Mouse (Mus musculus) brain, embryonic 14.5 days (tissue): ENCODE data around the gene Rnf40. TPM values are rescaled to one million over a fixed set of nuclear protein-coding genes. Genes with fewer than 3 reads are reported as not detected.

ENCODE experiments used
- DNase-seq: peaks from one replicate; pipeline ENCODE4 v3.0.0-alpha.2; 2011; ENCODE audit warnings: low read depth
- CTCF ChIP-seq: fragments of 200-500 bp; IDR thresholded peaks from 2 replicates; pipeline ENCODE4 v1.5.1; 2012; ENCODE audit warnings: inconsistent platforms, mild to moderate bottlenecking, moderate library complexity, borderline replicate concordance; ENCODE audit not compliant: insufficient read depth, insufficient read length; ENCODE audit errors: extremely low read depth
- POLR2A ChIP-seq: fragments of 200-500 bp; IDR thresholded peaks from 2 replicates; pipeline ENCODE4 v1.6.1; 2012; ENCODE audit warnings: mild to moderate bottlenecking, inconsistent platforms, borderline replicate concordance; ENCODE audit not compliant: poor library complexity, insufficient read depth, insufficient read length, severe bottlenecking; ENCODE audit errors: extremely low read depth
- polyA plus RNA-seq: library from polyadenylated mRNA; depleted of rRNA; stranded (reverse); fragments of >200 nt; gene quantifications from 2 replicates; pipeline ENCODE4 v1.2.3, GENCODE M21; 2012; rRNA removed

Gene Rnf40
- 50.4 and 56.0 TPM in 2 replicates for polyA plus RNA-seq

DNA sequence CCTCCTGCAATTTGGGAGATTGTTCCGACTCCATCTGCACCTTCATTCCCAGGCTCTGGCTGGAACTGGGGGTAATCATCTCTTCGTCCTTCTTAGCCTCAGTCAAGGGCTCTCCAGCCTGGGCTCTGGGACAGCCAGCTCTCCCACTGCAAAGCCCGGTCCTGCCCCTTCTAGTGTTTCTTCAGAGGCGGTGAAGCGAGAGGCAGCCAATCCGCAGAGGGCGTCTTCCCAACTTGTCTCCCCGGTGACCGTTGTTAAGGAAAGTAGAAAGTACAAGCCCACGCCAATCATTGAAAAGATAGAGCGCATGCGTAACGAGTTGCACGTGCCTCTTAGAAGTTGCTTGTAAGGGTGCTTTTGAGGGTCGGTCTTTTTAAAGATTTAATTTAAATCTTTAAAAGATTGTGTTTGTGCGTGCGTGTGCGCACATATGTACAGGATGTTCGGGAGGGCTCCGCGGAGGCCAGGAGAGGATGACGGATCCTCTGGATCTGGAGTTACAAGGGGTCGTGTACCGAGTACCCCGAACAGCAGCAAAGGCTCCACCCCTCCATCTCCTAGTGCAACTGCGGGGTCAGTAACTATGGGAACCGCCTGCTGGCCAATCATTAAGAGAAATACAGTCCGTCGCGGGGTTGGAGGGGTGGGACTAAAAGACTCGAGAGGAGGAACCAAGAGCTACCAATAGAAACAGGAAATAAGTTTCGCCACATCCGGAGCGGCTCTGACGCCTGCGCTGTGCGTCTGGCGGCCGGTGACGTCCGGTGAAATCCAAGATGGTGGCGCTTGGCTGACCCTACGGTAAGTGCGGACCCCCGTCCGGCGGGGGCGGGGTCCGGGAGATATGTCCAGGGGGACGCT, at the start of gene Rnf40, which contains the start of gene Ccdc189:
Rnf40 (plus strand) TSS at position 757 of the 861 bp plus-strand sequence.
Ccdc189 (minus strand) TSS at position 585 of the 861 bp plus-strand sequence.
- peak; percentile 99 for DNase-seq
- TF ChIP-seq CTCF: no peak
- no peak for TF ChIP-seq POLR2A

DNA sequence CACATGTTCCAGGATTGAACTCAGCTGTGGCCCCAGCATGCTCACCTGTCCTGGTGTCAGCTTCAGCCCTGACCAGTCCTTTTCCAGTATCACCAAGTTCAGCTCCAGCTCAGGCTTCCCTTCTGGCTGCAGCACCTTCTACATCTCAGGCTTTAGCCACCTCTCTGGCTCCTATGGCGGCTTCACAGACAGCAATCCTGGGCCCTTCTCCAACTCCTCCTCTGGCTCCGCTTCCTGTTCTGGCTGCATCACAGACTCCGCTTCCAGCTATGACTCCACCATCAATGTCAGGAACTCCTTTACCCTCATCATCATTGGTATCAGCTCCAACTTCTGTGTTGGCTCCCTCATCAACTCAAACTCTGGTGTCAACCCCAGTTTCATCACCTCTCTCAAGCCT, 46.9 kb upstream of the Rnf40 start:
- TF ChIP-seq CTCF: no peak
- no peak for TF ChIP-seq POLR2A
- DNase-seq: no peak

- TF ChIP-seq POLR2A: no peak
- TF ChIP-seq CTCF: no peak
- DNase-seq: peak; percentile 60
Observed at GRCm38 (mm10) chr7:127549116-127549835, 39.3 kb upstream of the Rnf40 start.

DNA sequence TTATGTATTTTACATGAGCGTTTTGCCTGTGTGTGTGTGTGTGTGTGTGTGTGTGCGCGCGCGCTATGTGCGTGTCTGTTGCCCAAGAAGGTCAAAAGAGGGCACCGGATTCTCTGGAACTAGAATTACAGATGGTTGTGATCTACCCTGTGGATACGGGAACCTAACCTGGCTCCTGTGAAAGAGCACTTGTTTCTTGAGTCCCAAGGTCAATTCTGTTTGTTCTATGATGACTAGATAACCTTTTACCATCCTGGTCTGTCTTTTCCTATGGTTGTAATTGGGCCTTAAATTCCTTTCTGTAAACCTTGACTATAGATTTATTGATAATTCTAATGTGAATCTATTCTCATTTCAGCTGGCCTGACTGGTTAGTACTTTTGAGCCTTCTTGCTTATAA, 37.0 kb upstream of the Rnf40 start:
- DNase-seq: no peak
- TF ChIP-seq POLR2A (no peak), CTCF (no peak)

DNA sequence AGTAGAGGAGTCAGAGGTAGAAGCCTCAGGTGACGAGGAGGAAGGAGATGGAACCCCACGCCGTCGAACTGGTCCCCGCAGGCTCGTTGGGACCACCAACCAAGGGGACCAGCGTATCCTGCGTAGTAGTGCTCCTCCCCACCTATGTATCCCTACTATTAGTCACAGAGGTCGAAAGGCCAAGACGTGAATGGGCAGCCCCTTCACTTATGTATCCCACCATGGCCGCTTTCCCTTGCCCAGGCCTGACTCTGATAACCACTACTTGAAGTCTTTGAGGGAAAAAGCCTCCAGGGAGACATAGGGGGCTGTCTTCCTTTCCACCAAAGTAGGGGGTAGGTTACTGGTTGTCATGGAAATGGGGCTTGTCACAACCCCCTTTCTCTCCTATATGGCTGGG, 28.0 kb upstream of the Rnf40 start:
- no peak for DNase-seq
- TF ChIP-seq POLR2A: no peak
- TF ChIP-seq CTCF: no peak

DNA sequence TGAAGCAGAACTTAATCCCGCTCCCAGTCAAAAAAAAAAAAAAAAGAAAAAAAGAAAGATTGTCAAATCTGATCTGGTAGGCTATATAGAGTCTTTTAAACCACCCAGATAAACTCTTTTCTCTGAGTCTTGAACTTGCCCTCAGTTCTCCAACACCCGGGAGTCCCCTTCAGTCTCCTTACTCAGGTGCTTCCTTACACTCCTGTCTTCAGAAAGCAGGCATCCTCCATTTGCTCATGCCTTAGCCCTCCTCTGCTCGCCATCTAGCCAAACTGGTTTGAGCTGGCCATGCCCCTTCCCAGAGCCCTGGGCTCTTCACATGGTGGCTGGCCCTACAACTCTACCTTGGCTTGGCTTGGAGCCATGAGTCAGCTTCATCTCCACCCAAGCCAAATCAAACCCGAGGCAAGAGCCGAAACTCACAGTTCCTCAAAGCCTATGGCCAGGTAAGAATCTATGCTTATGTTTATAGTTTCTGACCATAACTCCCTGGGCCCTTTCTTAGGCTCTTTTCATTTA, 27.2 kb upstream of the Rnf40 start, which contains the start of gene Tmem265:
Tmem265 (plus strand) TSS at position 51 of the 519 bp plus-strand sequence.
- DNase-seq: no peak

DNA sequence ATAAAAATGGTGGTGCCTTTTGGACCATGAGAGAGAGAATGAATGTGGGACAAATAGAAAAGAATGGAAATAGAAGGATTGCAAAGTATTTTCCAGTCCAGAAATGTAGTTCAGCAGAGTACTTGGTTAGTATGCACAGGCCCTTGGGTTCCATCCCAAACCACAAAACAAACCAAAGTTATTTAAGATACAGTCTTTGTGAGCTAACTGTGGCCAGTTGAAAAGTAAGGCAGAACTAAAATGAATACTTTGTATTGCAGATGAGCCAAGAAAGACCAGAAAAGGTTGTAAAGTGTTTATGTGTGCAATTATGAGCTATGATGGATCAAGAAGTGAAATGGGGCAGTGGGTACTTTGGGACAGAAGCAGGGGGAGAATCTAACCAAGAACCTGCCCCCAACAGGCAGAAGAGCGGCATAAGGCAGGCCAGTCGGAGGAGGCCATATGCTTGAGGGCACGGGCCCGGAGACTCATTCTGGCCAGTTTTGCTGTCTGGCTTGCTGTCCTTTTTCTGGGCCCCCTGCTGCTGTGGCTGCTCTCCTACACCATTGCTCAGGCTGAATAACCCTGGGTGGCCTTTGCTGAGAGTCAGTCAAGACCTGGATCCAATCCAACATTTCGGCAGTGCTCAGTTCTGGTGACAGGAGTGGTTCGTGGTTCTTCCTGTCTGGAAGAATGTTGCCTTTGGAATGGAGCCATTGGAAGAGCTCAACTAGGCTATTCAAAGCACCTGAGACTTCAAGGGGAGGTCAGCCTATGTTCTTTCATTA, 24.0 kb upstream of the Rnf40 start:
- DNase-seq: peak; percentile 4
- TF ChIP-seq CTCF: no peak
- TF ChIP-seq POLR2A: no peak

More for the DNA sequence above, 27.2 kb upstream of the Rnf40 start, which contains the start of gene Tmem265:
- TF ChIP-seq CTCF (no peak), POLR2A (no peak)

- DNase-seq: peak; percentile 99
- peak; percentile 38; the same call in 1 of the 2 replicates for TF ChIP-seq POLR2A
- TF ChIP-seq CTCF: no peak
Observed at GRCm38 (mm10) chr7:127572895-127573471, 15.6 kb upstream of the Rnf40 start, which contains the start of gene Phkg2. Phkg2 (plus strand) TSS chr7:127573340.

DNA sequence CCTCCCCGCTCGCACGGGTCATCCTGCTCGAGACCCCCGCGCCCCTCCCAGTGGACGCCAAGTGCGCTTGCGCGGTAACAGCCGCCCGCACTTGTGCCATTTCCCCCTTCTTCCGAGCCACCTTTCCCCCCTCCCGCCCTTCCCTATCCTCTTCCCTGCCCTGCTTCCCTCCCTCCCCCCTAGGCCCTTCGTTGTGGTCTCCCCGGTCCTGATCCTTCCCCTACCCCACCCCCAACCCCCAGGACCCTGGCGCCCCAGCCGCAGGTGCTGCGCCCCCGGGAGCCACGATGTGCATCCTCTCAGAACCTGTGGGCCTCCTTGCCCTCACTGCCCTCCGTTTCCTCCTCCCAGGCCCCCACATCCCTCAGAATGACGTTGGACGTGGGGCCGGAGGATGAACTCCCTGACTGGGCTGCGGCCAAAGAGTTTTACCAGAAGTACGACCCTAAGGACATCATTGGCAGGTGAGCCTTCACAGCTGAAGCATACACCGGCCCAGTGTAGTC, 15.0 kb upstream of the Rnf40 start:
- TF ChIP-seq POLR2A (no peak), CTCF (no peak)
- DNase-seq: peak; percentile 15

DNA sequence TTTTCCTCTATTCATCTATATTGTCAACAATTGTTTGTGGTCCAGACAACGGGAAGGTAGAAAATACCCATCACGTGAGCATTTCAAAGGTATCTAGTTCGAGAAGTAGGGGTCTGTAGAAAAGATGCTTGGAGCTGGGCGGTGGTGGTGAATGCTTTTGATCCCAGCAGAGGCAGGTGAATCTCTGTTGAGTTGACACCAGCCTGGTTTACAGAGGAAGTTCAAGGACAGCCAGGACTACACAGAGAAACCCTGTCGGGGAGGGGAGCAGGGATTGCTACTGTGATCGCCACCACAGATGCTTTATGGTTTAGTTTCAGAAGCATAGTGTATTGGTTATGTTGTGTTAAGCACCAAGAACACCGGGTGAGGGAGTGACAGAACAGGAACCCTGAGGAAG, 14.5 kb upstream of the Rnf40 start:
- no peak for DNase-seq
- TF ChIP-seq CTCF: no peak
- no peak for TF ChIP-seq POLR2A
